Mouse (Mus musculus) myocyte (in vitro differentiated cells): ENCODE results near the gene Stxbp2. TPM values are rescaled to one million over a fixed set of nuclear protein-coding genes. Genes with fewer than 3 reads are reported as not detected.

Experiments
- H3K27me3 ChIP-seq: one replicate; pipeline ENCODE4 v1.6.1; 2011; ENCODE audit not compliant: control insufficient read depth, insufficient read depth, insufficient read length
- H3K36me3 ChIP-seq: one replicate; pipeline ENCODE4 v1.6.1; 2011; ENCODE audit not compliant: control insufficient read depth, insufficient read depth
- H3K4me2 ChIP-seq: one replicate; pipeline ENCODE4 v1.6.1; 2011; ENCODE audit warnings: low read depth, control low read depth
- H3K4me3 ChIP-seq: one replicate; pipeline ENCODE4 v1.5.1; 2011; ENCODE audit warnings: mild to moderate bottlenecking, control low read depth, moderate library complexity
- H3K79me2 ChIP-seq: one replicate; pipeline ENCODE4 v1.6.1; 2011; ENCODE audit not compliant: control insufficient read depth, insufficient read depth
- H3ac ChIP-seq: one replicate; pipeline ENCODE4 v1.6.1; 2011; ENCODE audit not compliant: control insufficient read depth, insufficient read length
- CEBPB ChIP-seq: IDR thresholded peaks from 2 replicates; pipeline ENCODE4 v1.6.1; 2011; ENCODE audit warnings: mild to moderate bottlenecking, moderate library complexity; ENCODE audit not compliant: poor library complexity, insufficient read depth, severe bottlenecking
- E2F4 ChIP-seq: IDR thresholded peaks from one replicate; pipeline ENCODE4 v1.6.1; 2011; ENCODE audit warnings: mild to moderate bottlenecking, control low read depth, moderate library complexity; ENCODE audit not compliant: insufficient read depth
- MAX ChIP-seq: IDR thresholded peaks from one replicate; pipeline ENCODE4 v1.6.1; 2011; ENCODE audit warnings: low read depth, mild to moderate bottlenecking, control low read depth
- MYOD1 ChIP-seq, 3 experiments: IDR thresholded peaks; one replicate each; pipeline ENCODE4 v1.6.1; 2011; ENCODE audit warnings: control low read depth in 2 of 3, low read depth in 2 of 3, mild to moderate bottlenecking in 2 of 3, moderate library complexity in 1 of 3; ENCODE audit not compliant: insufficient read length in 2 of 3, control insufficient read depth in 1 of 3
- MYOG ChIP-seq, 3 experiments: IDR thresholded peaks; one replicate each; pipeline ENCODE4 v1.6.1; 2011; ENCODE audit warnings: control low read depth in 2 of 3, low read depth in 2 of 3, mild to moderate bottlenecking in 2 of 3; ENCODE audit not compliant: insufficient read length in 2 of 3, control insufficient read depth in 1 of 3, insufficient read depth in 1 of 3
- POLR2A ChIP-seq: IDR thresholded peaks from one replicate; pipeline ENCODE4 v1.6.1; 2011; ENCODE audit warnings: low read depth, mild to moderate bottlenecking, control low read depth, moderate library complexity; ENCODE audit not compliant: insufficient read length
- POLR2AphosphoS2 ChIP-seq: IDR thresholded peaks from one replicate; pipeline ENCODE4 v1.6.1; 2011; ENCODE audit warnings: low read depth, control low read depth; ENCODE audit not compliant: insufficient read length
- REST ChIP-seq: IDR thresholded peaks from one replicate; pipeline ENCODE4 v1.6.1; 2011; ENCODE audit warnings: mild to moderate bottlenecking, control low read depth, moderate library complexity; ENCODE audit not compliant: insufficient read depth, insufficient read length
- SRF ChIP-seq: IDR thresholded peaks from one replicate; pipeline ENCODE4 v1.6.1; 2011; ENCODE audit warnings: low read depth; ENCODE audit not compliant: control insufficient read depth, insufficient read length
- TCF12 ChIP-seq: IDR thresholded peaks from one replicate; pipeline ENCODE4 v1.6.1; 2011; ENCODE audit warnings: mild to moderate bottlenecking, control low read depth; ENCODE audit not compliant: poor library complexity, insufficient read depth, severe bottlenecking
- TCF3 ChIP-seq: IDR thresholded peaks from one replicate; pipeline ENCODE4 v1.6.1; 2011; ENCODE audit warnings: low read depth, control low read depth; ENCODE audit not compliant: insufficient read length
- USF1 ChIP-seq: IDR thresholded peaks from one replicate; pipeline ENCODE4 v1.6.1; 2011; ENCODE audit warnings: low read depth, mild to moderate bottlenecking, control low read depth, moderate library complexity
- polyA plus RNA-seq: library from polyadenylated mRNA; unstranded; fragments of >200 nt; fragmentation: generic; extraction: Trizol; gene quantifications from one replicate; pipeline ENCODE4 v1.2.1, GENCODE M21; 2012; ENCODE audit warnings: missing spikeins

The Stxbp2 gene
- polyA plus RNA-seq, 1 experiment, result 7.7 TPM

DNA sequence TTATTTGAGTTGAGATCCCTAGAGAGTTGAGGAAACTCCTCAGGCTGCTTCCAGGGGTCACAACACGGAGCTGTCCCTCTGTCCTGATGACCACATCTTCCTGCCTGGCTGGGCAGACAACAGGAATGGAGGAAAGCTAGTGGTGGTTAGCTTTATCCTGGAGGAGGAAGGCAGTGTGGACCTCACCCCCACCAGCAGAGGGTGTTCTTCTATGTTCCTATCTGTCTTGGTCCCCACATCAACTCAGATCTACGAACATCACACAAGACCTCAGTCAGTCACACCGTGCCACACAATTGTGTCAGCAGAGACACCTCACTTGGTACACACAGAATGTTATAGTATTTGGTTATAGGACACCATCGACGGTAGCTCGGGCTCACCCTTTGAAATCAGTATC lies 56.8 kb downstream of the Stxbp2 start:
- no peaks in the 10 kb centered on the region for H3K79me2 ChIP-seq
- H3K4me3 ChIP-seq, result no peak overlapping the region
- no peak overlapping the region for H3K4me2 ChIP-seq
- H3ac ChIP-seq, result no peak overlapping the region
- H3K27me3 ChIP-seq, result no peaks in the 10 kb centered on the region
- TF ChIP-seq MYOD1 (IDR thresholded peaks at IDR 0.05; ENCODE audit: control insufficient read depth in 1 of 3, insufficient read length in 2 of 3, low read depth in 2 of 3), result no peak
- TF ChIP-seq CEBPB, result no peak
- no peak for TF ChIP-seq TCF12
- no peak for TF ChIP-seq MYOG (IDR thresholded peaks at IDR 0.05; ENCODE audit: control insufficient read depth in 1 of 3, insufficient read depth in 1 of 3, insufficient read length in 2 of 3, low read depth in 2 of 3)
- TF ChIP-seq MAX, result no peak
- TF ChIP-seq TCF3, result no peak
- no peak for TF ChIP-seq POLR2AphosphoS2
- TF ChIP-seq E2F4, result no peak
- H3K36me3 ChIP-seq, result no peaks in the 10 kb centered on the region

DNA sequence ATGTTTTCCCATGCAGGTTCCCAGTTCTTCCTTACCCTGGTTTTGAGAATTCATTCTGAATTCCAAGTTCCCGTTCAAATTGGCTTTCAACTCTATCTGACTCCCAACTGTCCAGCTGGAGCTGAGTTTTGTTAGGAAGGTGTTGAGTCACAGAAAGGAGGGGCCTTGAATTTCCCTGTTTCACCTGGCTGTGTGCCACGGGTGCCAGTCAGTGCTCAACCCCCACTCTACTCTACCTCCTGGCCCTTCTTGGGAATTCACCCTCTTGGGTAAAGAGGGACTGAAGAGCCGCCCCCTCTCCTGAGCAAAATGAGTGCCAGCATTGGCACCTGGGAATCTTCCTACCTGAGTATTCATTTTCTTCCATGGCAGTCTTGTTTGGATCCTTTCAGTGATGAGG lies 60.0 kb downstream of the Stxbp2 start:
- TF ChIP-seq POLR2A (no peak), MAX (no peak), E2F4 (no peak), TCF3 (no peak), CEBPB (no peak), POLR2AphosphoS2 (no peak), MYOG (IDR thresholded peaks at IDR 0.05; ENCODE audit: control insufficient read depth in 1 of 3, insufficient read depth in 1 of 3, insufficient read length in 2 of 3, low read depth in 2 of 3) (no peak), MYOD1 (IDR thresholded peaks at IDR 0.05; ENCODE audit: control insufficient read depth in 1 of 3, insufficient read length in 2 of 3, low read depth in 2 of 3) (no peak), USF1 (no peak), REST (no peak), SRF (no peak), TCF12 (no peak)
- no peak overlapping the region for H3K4me3 ChIP-seq

More for the DNA sequence above, 60.0 kb downstream of the Stxbp2 start:
- H3K36me3 ChIP-seq, result no peaks in the 10 kb centered on the region
- H3K79me2 ChIP-seq, result no peaks in the 10 kb centered on the region
- H3K4me2 ChIP-seq, result no peak overlapping the region
- no peak overlapping the region for H3ac ChIP-seq
- no peaks in the 10 kb centered on the region for H3K27me3 ChIP-seq

Other genes starting within 250 kb of the Stxbp2 start
- gene Arhgef18, start 237.9 kb upstream of the Stxbp2 start, polyA plus RNA-seq, result 10.7 TPM
- gene Pex11g, start 163.3 kb upstream of the Stxbp2 start, polyA plus RNA-seq, result 5.5 TPM
- gene Tex45, start 160.1 kb upstream of the Stxbp2 start, polyA plus RNA-seq, result not detected
- gene Zfp358, start 137.8 kb upstream of the Stxbp2 start, polyA plus RNA-seq, result 29.2 TPM
- 44.1 TPM for gene Mcoln1, start 130.5 kb upstream of the Stxbp2 start, polyA plus RNA-seq
- 14.8 TPM for gene Pnpla6, start 115.6 kb upstream of the Stxbp2 start, polyA plus RNA-seq
- gene C330021F23Rik, start 63.0 kb upstream of the Stxbp2 start, polyA plus RNA-seq, result 0.05 TPM
- 0.05 TPM for gene Camsap3, start 43.7 kb upstream of the Stxbp2 start, polyA plus RNA-seq
- gene Xab2, start 9.6 kb upstream of the Stxbp2 start, polyA plus RNA-seq, result 44.6 TPM
- gene Pet100, start 9.4 kb upstream of the Stxbp2 start, polyA plus RNA-seq, result 51.7 TPM
- 0.62 TPM for gene Pcp2, start 5.4 kb upstream of the Stxbp2 start, polyA plus RNA-seq
- not detected for gene Retn, start 24.8 kb downstream of the Stxbp2 start, polyA plus RNA-seq
- not detected for gene Mcemp1, start 34.8 kb downstream of the Stxbp2 start, polyA plus RNA-seq
- 0.32 TPM for gene Fcor, start 41.4 kb downstream of the Stxbp2 start, polyA plus RNA-seq
- gene Trappc5, start 45.3 kb downstream of the Stxbp2 start, polyA plus RNA-seq, result 35.8 TPM
- 0.02 TPM for gene Fcer2a, start 63.2 kb downstream of the Stxbp2 start, polyA plus RNA-seq
- not detected for gene Clec4g, start 89.7 kb downstream of the Stxbp2 start, polyA plus RNA-seq
- not detected for gene Cd209a, start 118.0 kb downstream of the Stxbp2 start, polyA plus RNA-seq
- not detected for gene Cd209e, start 223.4 kb downstream of the Stxbp2 start, polyA plus RNA-seq
- not detected for gene Cd209d, start 247.6 kb downstream of the Stxbp2 start, polyA plus RNA-seq